Mouse (Mus musculus): ENCODE results near the gene Sh2d5.
A peak's percentile ranks its signal among the peaks of the same experiment; 100 is the strongest.

Gene Sh2d5

GRCm38 (mm10) chr4:138259482-138259881 is 9.3 kb downstream of the Sh2d5 start:
- no peak for DNase-seq (ENCODE audit: low spot score in 2 of 2)

DNA sequence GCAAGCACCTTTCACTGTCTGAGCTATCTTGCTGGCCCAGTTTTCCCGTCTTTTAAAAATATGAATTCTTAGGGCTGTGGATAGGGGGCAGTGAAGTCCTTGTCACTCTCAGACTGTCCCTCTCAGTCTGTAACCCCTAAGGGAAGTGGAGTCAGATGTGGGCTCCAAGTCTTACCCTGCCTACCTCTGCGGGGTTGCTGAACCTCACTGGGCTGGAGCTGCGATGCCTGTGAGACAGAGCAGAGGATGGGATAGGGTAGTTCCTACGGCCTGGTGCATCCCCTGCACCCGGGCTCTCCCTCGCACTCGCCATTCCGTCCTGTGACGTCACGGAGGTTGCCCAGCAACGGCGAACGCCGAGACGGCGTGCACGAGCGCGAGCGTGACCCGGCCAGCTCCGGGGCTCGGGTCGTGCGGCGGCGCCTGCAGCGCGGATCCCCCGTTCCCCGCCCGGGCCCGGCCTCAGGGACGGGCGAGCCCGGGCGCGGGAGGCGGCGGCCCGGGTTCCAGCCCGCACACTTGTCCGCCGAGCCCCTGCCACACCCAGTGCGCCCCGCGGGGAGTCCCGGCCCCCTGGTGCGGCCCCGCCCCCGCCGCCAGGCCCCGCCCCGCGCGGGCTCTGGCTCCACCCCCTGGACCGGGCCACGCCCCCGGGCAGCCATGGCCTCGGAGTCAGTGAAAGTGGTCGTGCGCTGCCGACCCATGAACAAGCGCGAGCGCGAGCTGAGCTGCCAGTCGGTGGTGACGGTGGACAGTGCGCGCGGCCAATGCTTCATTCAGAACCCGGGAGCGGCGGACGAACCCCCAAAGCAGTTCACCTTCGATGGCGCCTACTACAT is 11.9 kb downstream of the Sh2d5 start:
- DNase-seq (ENCODE audit: low spot score in 2 of 2): peak; percentile 75 to 80

DNA sequence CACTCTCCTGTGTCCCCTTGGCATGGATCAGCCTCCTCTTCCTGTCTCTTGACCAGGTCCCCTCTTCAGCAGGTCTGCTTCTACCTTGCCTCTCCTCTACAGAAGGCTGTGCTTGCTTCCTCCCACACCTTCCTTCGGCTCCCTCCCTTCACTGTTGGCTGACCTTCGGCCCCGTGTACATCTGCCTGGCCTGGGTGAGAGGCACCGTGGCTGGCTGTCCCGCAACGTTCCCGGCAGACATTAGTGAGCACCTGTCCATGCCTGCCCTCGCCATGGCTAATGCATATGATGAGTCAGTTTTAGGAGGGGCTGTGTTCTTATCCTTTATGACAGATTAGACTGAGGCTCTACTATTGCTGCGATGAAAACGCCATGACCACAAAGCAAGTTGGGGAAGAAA is 17.7 kb downstream of the Sh2d5 start:
- no peak for DNase-seq (ENCODE audit: low spot score in 2 of 2)

GRCm38 (mm10) chr4:138272011-138272997 is 22.1 kb downstream of the Sh2d5 start:
- peak in 1 of 2 experiments; percentile 37 for DNase-seq (ENCODE audit: low spot score in 2 of 2)

DNA sequence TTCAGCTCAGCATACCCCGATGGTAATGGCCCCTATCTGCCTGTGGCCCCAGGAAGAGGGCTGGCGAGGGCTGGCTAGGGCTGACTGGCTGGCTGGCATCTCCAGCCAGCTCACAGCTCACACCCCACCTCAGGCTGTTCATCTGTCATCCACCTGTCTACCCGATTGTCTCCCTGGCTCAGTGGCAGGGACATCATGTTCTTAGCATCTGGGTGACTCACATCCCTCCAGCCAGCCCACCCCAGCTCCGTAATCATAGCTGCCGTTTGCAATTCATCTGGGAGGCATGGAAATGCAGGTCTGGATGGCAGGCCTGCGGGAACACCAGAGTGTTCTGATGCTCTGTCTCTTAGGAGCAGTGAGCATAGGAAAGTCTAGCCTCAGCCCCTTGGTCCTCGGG is 28.1 kb downstream of the Sh2d5 start:
- no peak for DNase-seq (ENCODE audit: low spot score in 2 of 2)

DNA sequence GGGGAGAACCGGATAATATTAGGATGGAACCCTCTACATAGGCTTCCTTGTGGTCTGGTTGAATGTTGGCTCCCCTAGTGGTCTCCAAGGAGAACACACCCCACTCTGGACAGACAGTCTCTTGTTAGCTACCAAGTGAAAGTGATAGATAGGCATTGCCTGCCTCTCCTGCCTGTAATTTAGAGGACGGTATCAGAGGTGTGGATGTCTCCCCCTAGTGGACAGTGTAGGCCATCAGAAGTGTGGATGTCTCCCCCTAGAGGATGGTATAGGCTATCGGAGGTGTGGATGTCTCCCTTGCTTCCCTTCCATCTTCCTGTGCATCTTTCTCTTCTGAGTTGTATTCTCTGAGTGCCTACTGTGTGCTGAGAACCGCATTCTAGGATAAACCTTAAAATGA is 32.6 kb downstream of the Sh2d5 start:
- DNase-seq (ENCODE audit: low spot score in 2 of 2): peak; percentile 33 to 48

DNA sequence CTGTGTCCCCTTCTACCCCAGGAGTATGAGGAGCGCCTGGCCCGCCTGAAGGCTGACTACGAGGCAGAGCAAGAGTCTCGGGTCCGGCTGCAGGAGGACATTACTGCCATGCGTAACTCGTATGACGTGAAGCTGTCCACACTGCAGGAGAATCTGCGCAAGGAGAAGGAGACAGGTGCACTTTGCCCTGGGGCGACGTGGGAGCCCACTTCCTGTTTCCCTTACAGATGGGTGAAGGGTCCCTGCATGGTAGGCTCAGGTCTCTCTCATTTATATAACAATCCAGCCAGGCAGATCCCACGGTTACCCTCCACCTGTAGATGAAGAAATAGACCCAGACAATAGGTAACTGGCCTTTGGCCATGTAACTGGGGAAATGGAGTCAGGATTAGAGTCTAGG is 36.2 kb downstream of the Sh2d5 start:
- no peak for DNase-seq (ENCODE audit: low spot score in 2 of 2)

DNA sequence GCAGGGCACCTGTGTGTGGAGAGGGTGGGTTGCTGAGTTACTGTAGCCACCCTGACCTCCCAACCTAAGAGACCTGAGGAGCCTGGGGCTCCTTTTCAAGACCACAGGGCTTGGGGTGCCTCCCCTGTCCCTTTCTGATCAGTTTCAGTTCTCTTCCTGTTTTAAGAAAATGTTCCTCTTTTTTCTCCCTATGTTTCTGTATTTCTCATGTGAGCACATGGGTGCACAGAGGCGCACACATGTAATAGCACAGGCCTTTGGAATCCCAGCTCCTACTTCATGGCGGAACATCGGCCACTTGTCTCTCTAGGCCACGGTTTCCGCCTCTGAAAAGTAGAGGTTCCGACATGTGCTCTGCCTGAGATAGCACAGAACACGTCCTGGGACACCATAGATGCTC is 38.5 kb downstream of the Sh2d5 start:
- no peak for DNase-seq (ENCODE audit: low spot score in 2 of 2)

DNA sequence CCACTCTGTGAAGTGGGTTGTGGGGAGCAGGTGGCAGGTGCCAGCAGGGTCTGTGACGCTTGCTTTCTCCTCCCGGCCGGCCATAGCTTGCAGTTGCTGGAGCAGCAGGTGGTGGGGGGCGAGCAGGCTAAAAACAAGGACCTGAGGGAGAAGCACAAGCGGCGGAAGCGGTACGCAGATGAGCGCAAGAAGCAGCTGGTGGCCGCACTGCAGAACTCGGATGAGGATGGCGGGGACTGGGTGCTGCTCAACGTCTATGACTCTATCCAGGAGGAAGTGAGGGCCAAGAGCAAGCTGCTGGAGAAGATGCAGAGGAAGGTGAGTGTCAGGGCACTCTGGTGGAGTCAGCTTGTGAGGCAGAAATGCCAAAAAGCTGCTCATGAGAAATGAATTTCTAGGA is 41.8 kb downstream of the Sh2d5 start:
- no peak for DNase-seq (ENCODE audit: low spot score in 2 of 2)

- no peak for DNase-seq (ENCODE audit: low spot score in 2 of 2)
Measured at GRCm38 (mm10) chr4:138293261-138293948, 43.2 kb downstream of the Sh2d5 start.

DNA sequence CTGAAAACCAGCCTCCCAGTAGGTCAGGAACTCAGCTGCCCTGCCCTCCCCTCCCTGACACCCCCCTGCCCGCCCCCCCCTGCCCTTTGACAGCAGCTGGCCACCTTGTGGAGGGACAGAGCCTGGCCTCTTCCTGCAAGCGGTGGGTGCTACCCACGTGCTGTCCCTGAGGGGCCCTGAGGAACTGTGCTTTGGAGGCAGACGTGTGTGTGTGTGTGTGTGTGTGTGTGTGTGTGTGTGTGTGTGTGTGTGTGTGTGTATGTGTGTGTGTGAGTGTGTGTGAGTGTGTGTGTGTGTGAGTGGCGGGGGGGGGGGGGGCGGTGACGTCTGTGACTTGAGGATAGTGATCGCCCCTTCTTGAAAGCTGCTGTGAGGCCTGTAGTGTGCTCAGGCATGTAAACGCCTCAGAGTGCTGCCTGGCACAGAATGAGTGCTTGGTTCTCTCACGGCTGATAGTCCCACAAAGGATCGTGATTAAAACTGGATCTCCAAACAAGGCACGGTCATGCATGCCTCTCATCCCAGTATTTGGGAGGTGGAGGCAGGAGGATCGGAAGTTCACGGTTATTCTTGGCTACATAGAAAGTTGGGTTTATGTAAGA is 43.8 kb downstream of the Sh2d5 start:
- no peak for DNase-seq (ENCODE audit: low spot score in 2 of 2)

DNA sequence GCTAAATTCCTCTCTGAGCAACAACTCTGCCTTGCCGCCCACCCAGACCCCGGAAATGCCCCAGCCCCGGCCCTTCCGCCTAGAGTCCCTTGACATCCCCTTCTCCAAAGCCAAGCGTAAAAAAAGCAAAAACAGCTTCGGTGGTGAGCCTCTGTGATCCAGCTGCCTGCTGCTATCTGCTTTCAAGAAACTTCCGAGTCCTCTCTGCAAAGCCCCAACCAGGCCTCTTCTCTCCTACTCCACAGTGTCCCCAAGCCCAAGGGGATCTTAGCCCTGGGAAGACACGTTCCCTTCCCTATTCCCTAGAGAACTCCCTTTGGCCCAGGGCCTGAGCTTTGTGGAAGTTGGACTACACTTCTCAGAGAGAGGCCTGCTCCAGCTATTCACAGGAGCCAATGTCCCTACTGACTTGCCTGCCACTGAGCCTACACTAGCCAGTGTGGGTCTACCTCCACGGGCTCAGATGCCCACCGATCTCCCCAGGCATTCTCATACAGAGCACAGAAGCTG is 51.1 kb downstream of the Sh2d5 start:
- DNase-seq (ENCODE audit: low spot score in 2 of 2): no peak

DNA sequence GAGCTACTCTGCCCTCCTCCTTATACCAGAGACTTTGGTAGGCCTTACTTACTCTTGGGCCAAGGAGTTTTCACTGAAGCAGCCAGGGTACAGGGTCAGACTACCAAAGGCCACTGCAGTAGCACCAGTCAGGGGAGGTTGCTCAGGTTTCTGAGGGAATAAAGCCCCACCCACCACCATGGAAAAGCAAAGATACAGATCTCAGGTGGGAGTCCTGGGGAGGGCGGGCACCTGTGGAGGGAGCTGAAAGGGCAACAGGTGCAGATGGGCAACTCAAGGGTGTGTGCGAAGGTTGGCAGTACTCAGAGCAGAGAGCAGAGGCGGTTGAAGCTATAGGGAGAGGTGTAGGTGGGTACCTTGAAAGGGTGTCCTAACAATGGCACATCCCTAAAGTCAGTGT is 52.8 kb downstream of the Sh2d5 start:
- DNase-seq (ENCODE audit: low spot score in 2 of 2): no peak

DNA sequence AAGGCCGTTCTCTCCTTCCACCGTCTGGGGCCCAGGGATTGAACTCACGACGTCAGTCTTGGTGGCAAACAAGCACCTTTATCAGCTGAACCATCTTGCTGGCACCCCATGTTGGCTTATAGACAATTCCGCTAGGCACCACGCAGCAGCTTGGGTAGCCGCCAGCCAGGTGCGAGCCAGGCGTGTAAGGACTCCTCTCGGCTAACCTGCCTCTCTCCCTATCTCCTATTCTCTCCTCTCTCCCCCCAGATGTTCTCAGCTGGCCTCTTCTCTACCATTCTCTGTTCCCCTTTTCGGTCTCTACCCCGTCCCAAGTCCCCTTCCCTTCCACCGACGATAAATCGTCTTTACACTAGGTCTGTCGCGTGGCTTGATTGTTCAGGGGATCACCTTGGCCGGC is 53.5 kb downstream of the Sh2d5 start:
- DNase-seq (ENCODE audit: low spot score in 2 of 2): no peak

GRCm38 (mm10) chr4:138304340-138305104 is 54.3 kb downstream of the Sh2d5 start, which contains the start of gene Ddost:
Ddost (plus strand) TSS chr4:138304730.
- peak; percentile 97 to 98 for DNase-seq (ENCODE audit: low spot score in 2 of 2)

- DNase-seq (ENCODE audit: low spot score in 2 of 2): no peak
Measured at GRCm38 (mm10) chr4:138307025-138307424, 56.8 kb downstream of the Sh2d5 start.

- DNase-seq (ENCODE audit: low spot score in 2 of 2): no peak
Measured at GRCm38 (mm10) chr4:138307739-138308138, 57.5 kb downstream of the Sh2d5 start.

GRCm38 (mm10) chr4:138310311-138310910 is 60.2 kb downstream of the Sh2d5 start:
- DNase-seq (ENCODE audit: low spot score in 2 of 2): no peak
